Mouse (Mus musculus) limb, embryonic 14.5 days (tissue): ENCODE results near the gene Fam168a. TPM values are rescaled to one million over a fixed set of nuclear protein-coding genes. Genes with fewer than 3 reads are reported as not detected.

Source experiments
- ATAC-seq: fragments of 200-750 bp; cut with Nextera tagmentation; 2 replicates; pipeline ENCODE4 v1.8.0; 2017; ENCODE audit warnings: low read depth, moderate number of reproducible peaks, moderate TSS enrichment; ENCODE audit not compliant: low FRiP score
- DNase-seq: peaks from one replicate; pipeline ENCODE4 v3.0.0-alpha.2; 2015; ENCODE audit warnings: low spot score
- H3K27ac ChIP-seq: fragments of 300-500 bp; sonication (generic); replicated peaks from 2 replicates; pipeline ENCODE4 v1.5.1; 2014; ENCODE audit warnings: low read depth, mild to moderate bottlenecking, low read length, moderate library complexity, mixed read lengths
- H3K27me3 ChIP-seq: fragments of 300-500 bp; sonication (generic); 2 replicates; pipeline ENCODE4 v1.6.1; 2014; ENCODE audit warnings: low read length, mixed read lengths; ENCODE audit not compliant: control insufficient read depth, insufficient read depth
- H3K36me3 ChIP-seq: fragments of 300-500 bp; sonication (generic); 2 replicates; pipeline ENCODE4 v1.6.1; 2014; ENCODE audit warnings: mild to moderate bottlenecking, low read length, moderate library complexity, mixed read lengths; ENCODE audit not compliant: control insufficient read depth, insufficient read depth
- H3K4me1 ChIP-seq: fragments of 300-500 bp; sonication (generic); 2 replicates; pipeline ENCODE4 v1.6.1; 2014; ENCODE audit warnings: antibody characterized with exemption, low read length, mixed read lengths; ENCODE audit not compliant: control insufficient read depth, insufficient read depth
- H3K4me2 ChIP-seq: fragments of 300-500 bp; sonication (generic); replicated peaks from 2 replicates; pipeline ENCODE4 v1.6.1; 2014; ENCODE audit warnings: low read depth, mild to moderate bottlenecking, low read length, moderate library complexity; ENCODE audit not compliant: severe bottlenecking
- H3K4me3 ChIP-seq: fragments of 300-500 bp; sonication (generic); replicated peaks from 2 replicates; pipeline ENCODE4 v1.5.1; 2014; ENCODE audit warnings: low read length
- H3K9ac ChIP-seq: fragments of 300-500 bp; sonication (generic); 2 replicates; pipeline ENCODE4 v1.6.1; 2014; ENCODE audit warnings: mild to moderate bottlenecking, low read depth, low read length, moderate library complexity; ENCODE audit not compliant: severe bottlenecking
- H3K9me3 ChIP-seq: fragments of 300-500 bp; sonication (generic); 2 replicates; pipeline ENCODE4 v1.6.1; 2016; ENCODE audit warnings: low read length; ENCODE audit not compliant: control insufficient read depth
- POLR2A ChIP-seq: fragments of 200-500 bp; IDR thresholded peaks from 2 replicates; pipeline ENCODE4 v1.8.0; 2012; ENCODE audit warnings: inconsistent platforms, mild to moderate bottlenecking, moderate library complexity, borderline replicate concordance; ENCODE audit not compliant: insufficient read depth, insufficient read length; ENCODE audit errors: extremely low read depth
- WGBS: fragments of 180-500 bp; shearing (Covaris S2); extraction: QIAGEN DNeasy Blood & Tissue Kit; methylation state at CpG from one replicate; pipeline ENCODE4 v1.1.7; 2014; 5-methylcytosine and 5-hydroxymethylcytosine counted together
- polyA plus RNA-seq, 2 experiments: library from polyadenylated mRNA; depleted of rRNA in 1 of 2; stranded (reverse) in 1 of 2; unstranded in 1 of 2; fragments of >200 nt; fragmentation: Nextera tagmentation in 1 of 2; extraction: Ambion mirVana in 1 of 2; gene quantifications; 2 replicates each; pipeline versions ENCODE4 v1.2.1 to v1.2.3; 2012 to 2014

The Fam168a gene
- polyA plus RNA-seq, 2 experiments, result 49.9 to 56.5 TPM

DNA sequence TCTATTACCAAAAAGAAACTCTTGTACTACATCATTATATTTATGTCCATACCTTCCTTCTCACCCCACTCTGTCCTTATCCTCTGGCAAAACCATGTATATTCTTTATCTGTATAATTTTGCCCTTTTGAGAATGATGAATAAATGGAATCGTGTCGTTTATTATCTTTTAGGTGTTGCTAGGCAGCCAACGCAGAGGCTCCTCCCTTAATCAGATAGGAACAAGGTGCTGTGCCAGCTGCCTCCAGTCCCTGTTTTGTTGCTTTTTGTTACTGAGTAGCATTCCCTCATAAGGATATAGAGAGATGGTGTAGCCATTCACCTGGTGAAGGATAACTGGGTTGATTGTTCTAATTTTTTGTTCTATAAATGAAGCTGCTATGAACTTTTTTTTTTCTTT lies 29.7 kb downstream of the Fam168a start:
- H3K9ac ChIP-seq, result no peak overlapping the region
- no peak overlapping the region for H3K4me2 ChIP-seq
- no peak for TF ChIP-seq POLR2A
- no peak overlapping the region for H3K27ac ChIP-seq
- no peak for DNase-seq
- WGBS, result 87% methylated on average over 3 of the region's 3 CpGs
- no peaks in the 10 kb centered on the region for H3K27me3 ChIP-seq
- ATAC-seq, result no peak
- no peaks in the 10 kb centered on the region for H3K36me3 ChIP-seq
- H3K4me3 ChIP-seq, result no peak overlapping the region
- H3K4me1 ChIP-seq, result peaks cover 8% of the 10 kb centered on the region
- H3K9me3 ChIP-seq, result no peaks in the 10 kb centered on the region

DNA sequence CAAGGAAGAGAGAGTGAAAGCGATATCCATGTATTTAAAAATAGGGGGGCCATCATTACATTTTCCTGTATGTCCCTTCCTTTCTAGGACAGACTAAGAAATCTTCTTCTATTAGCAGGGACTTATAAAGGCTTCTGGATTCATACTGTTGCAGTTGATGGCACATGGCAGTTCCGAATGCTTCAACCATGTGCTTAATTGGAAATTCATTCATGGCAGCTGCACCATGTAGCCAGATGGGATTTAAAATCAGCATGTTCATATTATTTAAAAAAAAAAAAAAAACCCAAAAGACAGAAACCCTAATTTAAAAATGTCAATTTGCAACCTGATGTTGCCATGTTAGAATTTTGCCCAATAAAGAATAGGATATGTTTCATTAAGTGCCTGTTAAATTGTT lies 37.9 kb downstream of the Fam168a start:
- Histone ChIP-seq H3K27me3 (no peaks in the 10 kb centered on the region), H3K4me3 (no peak overlapping the region), H3K9ac (no peak overlapping the region), H3K4me2 (no peak overlapping the region), H3K4me1 (no peaks in the 10 kb centered on the region), H3K9me3 (no peaks in the 10 kb centered on the region), H3K27ac (no peak overlapping the region), H3K36me3 (no peaks in the 10 kb centered on the region)
- 58% methylated on average over 2 of the region's 2 CpGs for WGBS
- TF ChIP-seq POLR2A, result no peak
- ATAC-seq, result no peak
- DNase-seq, result no peak

DNA sequence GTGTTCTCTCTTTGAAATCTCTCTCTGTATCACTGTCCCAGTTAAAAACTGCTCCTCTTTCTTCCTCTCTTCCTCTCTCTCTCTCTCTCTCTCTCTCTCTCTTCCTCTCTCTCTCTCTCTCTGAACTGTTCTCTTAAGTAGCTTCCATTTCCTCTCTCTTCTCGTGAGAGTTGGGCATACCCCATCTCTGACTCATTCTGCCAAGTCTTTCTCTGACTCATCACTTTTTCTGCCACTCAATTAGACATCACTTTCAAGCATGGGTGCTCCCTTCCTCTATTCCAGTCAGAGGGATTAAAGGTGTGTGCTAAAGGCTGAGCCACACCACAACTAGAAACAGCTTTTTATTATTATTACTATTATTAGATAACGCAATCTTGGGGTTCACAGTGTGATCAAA lies 43.7 kb downstream of the Fam168a start:
- Histone ChIP-seq H3K9ac (no peak overlapping the region), H3K4me3 (no peak overlapping the region), H3K9me3 (no peaks in the 10 kb centered on the region), H3K4me1 (no peaks in the 10 kb centered on the region), H3K36me3 (no peaks in the 10 kb centered on the region), H3K27ac (no peak overlapping the region), H3K27me3 (no peaks in the 10 kb centered on the region), H3K4me2 (no peak overlapping the region)
- WGBS, result 76% methylated on average over 2 of the region's 2 CpGs
- DNase-seq, result no peak
- no peak for TF ChIP-seq POLR2A
- no peak for ATAC-seq

DNA sequence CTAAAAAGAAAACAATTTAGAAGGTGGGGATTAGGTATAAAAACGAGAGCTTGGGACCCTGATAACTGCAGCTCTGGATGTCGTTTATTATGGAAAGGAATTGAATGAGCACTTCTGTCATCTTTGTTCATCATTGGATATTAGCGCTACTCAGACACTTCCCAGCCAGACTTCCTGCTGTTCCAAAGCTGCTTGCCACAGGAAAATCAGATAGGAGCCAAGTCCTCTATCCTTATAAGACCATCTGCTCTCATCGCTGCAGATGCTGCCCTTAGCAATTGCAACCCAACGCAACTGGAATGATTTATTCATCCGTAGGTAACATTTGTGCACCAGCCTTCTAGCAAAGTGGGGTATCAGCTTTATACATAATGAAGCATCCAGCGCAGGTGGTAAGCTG lies 52.3 kb downstream of the Fam168a start:
- Histone ChIP-seq H3K36me3 (0 out of 2 replicates have a peak, but pooled peaks cover 3% of the 10 kb centered on the region), H3K4me1 (0 out of 2 replicates have a peak, but pooled peaks cover 3% of the 10 kb centered on the region), H3K9me3 (no peaks in the 10 kb centered on the region), H3K4me3 (no peak overlapping the region), H3K27me3 (no peaks in the 10 kb centered on the region), H3K9ac (no peak overlapping the region), H3K27ac (no peak overlapping the region), H3K4me2 (no peak overlapping the region)
- 91% methylated on average over 7 of the region's 7 CpGs for WGBS
- DNase-seq, result no peak
- ATAC-seq, result no peak
- no peak for TF ChIP-seq POLR2A

DNA sequence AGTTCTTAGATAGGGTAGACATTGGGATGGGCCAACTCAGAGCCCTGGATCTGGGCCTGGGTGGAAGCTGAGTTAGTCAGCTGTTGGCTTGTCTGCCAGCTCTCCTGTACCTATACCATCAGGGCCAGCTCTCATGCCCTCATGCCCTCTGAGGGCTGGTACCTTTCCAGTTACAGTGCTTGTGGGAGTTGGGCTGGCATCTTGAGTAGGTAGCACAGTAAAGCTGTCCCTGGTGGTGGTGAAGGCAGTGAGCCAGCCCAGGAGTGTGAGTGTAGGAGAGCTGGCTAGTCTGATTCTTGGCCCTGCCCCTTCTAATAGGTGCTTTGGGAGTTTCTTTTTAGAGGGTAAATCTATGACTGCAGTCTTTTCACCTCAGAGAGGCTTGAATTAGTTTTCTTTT lies 56.3 kb downstream of the Fam168a start:
- H3K27me3 ChIP-seq, result no peaks in the 10 kb centered on the region
- no peaks in the 10 kb centered on the region for H3K9me3 ChIP-seq
- H3K4me1 ChIP-seq, result 0 out of 2 replicates have a peak, but pooled peaks cover 3% of the 10 kb centered on the region
- H3K36me3 ChIP-seq, result 0 out of 2 replicates have a peak, but pooled peaks cover 3% of the 10 kb centered on the region
- DNase-seq (no peak), ATAC-seq (no peak)
- H3K4me2 ChIP-seq, result no peak overlapping the region
- H3K9ac ChIP-seq, result no peak overlapping the region
- no peak overlapping the region for H3K4me3 ChIP-seq
- TF ChIP-seq POLR2A, result no peak
- no peak overlapping the region for H3K27ac ChIP-seq

GRCm38 (mm10) chr7:100767568-100767967 lies 61.1 kb downstream of the Fam168a start:
- Histone ChIP-seq H3K36me3 (peaks cover 5% of the 10 kb centered on the region; the same call in 1 of the 2 replicates), H3K9ac (no peak overlapping the region), H3K4me1 (0 out of 2 replicates have a peak, but pooled peaks cover 3% of the 10 kb centered on the region), H3K9me3 (no peaks in the 10 kb centered on the region), H3K4me3 (no peak overlapping the region), H3K27me3 (no peaks in the 10 kb centered on the region), H3K4me2 (no peak overlapping the region), H3K27ac (no peak overlapping the region)
- no peak for TF ChIP-seq POLR2A
- no peak for ATAC-seq
- DNase-seq, result no peak
- WGBS, result 15% methylated on average over 3 of the region's 3 CpGs
